Mouse (Mus musculus) limb, embryonic 13.5 days (tissue): Measurements from ENCODE around the gene Anks4b. TPM values are rescaled to one million over a fixed set of nuclear protein-coding genes. Genes with fewer than 3 reads are reported as not detected.

Experiments
- ATAC-seq: fragments of 200-750 bp; cut with Nextera tagmentation; 2 replicates; pipeline ENCODE4 v1.8.0; 2017; ENCODE audit warnings: low read depth, moderate number of reproducible peaks, moderate TSS enrichment; ENCODE audit not compliant: low FRiP score
- H3K27ac ChIP-seq: fragments of 300-500 bp; sonication (generic); 2 replicates; pipeline ENCODE4 v1.5.1; 2015; ENCODE audit warnings: inconsistent platforms, mild to moderate bottlenecking, moderate library complexity
- H3K27me3 ChIP-seq: fragments of 300-500 bp; sonication (generic); 2 replicates; pipeline ENCODE4 v1.6.1; 2015; ENCODE audit warnings: mild to moderate bottlenecking, inconsistent platforms
- H3K36me3 ChIP-seq: fragments of 300-500 bp; sonication (generic); 2 replicates; pipeline ENCODE4 v1.6.1; 2015; ENCODE audit warnings: inconsistent platforms, mild to moderate bottlenecking, moderate library complexity
- H3K4me1 ChIP-seq: fragments of 300-500 bp; sonication (generic); 2 replicates; pipeline ENCODE4 v1.6.1; 2015; ENCODE audit warnings: inconsistent platforms
- H3K4me2 ChIP-seq: fragments of 300-500 bp; sonication (generic); replicated peaks from 2 replicates; pipeline ENCODE4 v1.6.1; 2015; ENCODE audit warnings: inconsistent platforms, mild to moderate bottlenecking, moderate library complexity
- H3K4me3 ChIP-seq: fragments of 300-500 bp; sonication (generic); 2 replicates; pipeline ENCODE4 v1.5.1; 2015; ENCODE audit warnings: moderate library complexity, mild to moderate bottlenecking, inconsistent platforms
- H3K9ac ChIP-seq: fragments of 300-500 bp; sonication (generic); 2 replicates; pipeline ENCODE4 v1.6.1; 2015; ENCODE audit warnings: mild to moderate bottlenecking, inconsistent platforms
- H3K9me3 ChIP-seq: fragments of 300-500 bp; sonication (generic); 2 replicates; pipeline ENCODE4 v1.6.1; 2016; ENCODE audit warnings: inconsistent platforms
- WGBS: fragments of 180-500 bp; shearing (Covaris S2); methylation state at CpG from one replicate; pipeline ENCODE4 v1.1.7; 2015; 5-methylcytosine and 5-hydroxymethylcytosine counted together
- polyA plus RNA-seq: library from polyadenylated mRNA; unstranded; fragments of >200 nt; fragmentation: Nextera tagmentation; extraction: Ambion mirVana; gene quantifications from 2 replicates; pipeline ENCODE4 v1.2.1, GENCODE M21; 2015

The Anks4b gene
- polyA plus RNA-seq, 1 experiment from 2014 or later = not detected

- ATAC-seq = no peak
- Histone ChIP-seq H3K27me3 (no peaks in the 10 kb centered on the region), H3K4me3 (no peak overlapping the region), H3K36me3 (no peaks in the 10 kb centered on the region), H3K4me2 (no peak overlapping the region), H3K27ac (no peak overlapping the region), H3K9ac (no peak overlapping the region), H3K9me3 (no peaks in the 10 kb centered on the region), H3K4me1 (peaks cover 22% of the 10 kb centered on the region)
- WGBS = 44% methylated on average over 3 of the region's 3 CpGs
These were observed 18.5 kb downstream of the Anks4b start for GRCm38 (mm10) chr7:120192207-120192606.

GRCm38 (mm10) chr7:120192816-120193215 lies 19.2 kb downstream of the Anks4b start:
- no peak for ATAC-seq
- no peak overlapping the region for H3K4me3 ChIP-seq
- no peak overlapping the region for H3K27ac ChIP-seq
- H3K4me1 ChIP-seq = peaks cover 22% of the 10 kb centered on the region
- H3K4me2 ChIP-seq = no peak overlapping the region
- WGBS = 80% methylated on average over 6 of the region's 6 CpGs
- no peaks in the 10 kb centered on the region for H3K27me3 ChIP-seq
- H3K9me3 ChIP-seq = no peaks in the 10 kb centered on the region
- H3K36me3 ChIP-seq = no peaks in the 10 kb centered on the region
- H3K9ac ChIP-seq = no peak overlapping the region

DNA sequence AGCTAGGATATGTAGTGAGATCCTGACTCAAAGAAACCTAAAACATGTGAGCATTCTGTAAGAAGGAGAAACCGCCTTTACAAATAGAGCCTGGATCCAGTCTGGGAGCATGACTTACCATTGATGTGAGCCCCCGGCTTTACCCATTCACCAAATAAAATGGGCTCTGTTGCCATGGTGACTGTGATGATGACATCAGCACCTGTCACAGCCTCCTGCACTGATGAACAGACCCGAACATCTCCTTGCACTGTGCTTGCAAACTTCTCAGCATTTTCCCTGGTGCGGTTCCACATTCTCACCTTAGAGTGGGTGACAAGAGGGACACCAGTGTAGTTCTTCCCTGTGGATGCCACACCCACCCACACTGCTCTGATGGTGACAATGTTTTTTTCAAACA lies 21.5 kb downstream of the Anks4b start:
- no peak overlapping the region for H3K4me3 ChIP-seq
- WGBS = 81% methylated on average over 4 of the region's 4 CpGs
- no peaks in the 10 kb centered on the region for H3K9me3 ChIP-seq
- no peak overlapping the region for H3K9ac ChIP-seq
- no peaks in the 10 kb centered on the region for H3K36me3 ChIP-seq
- H3K4me1 ChIP-seq = peaks cover 16% of the 10 kb centered on the region
- H3K4me2 ChIP-seq = no peak overlapping the region
- no peak for ATAC-seq
- H3K27me3 ChIP-seq = peaks cover 14% of the 10 kb centered on the region
- no peak overlapping the region for H3K27ac ChIP-seq

GRCm38 (mm10) chr7:120201231-120201744 lies 27.6 kb downstream of the Anks4b start:
- Histone ChIP-seq H3K4me3 (peak overlapping the region; percentile 30), H3K9me3 (no peaks in the 10 kb centered on the region), H3K27ac (no peak overlapping the region), H3K36me3 (no peaks in the 10 kb centered on the region), H3K4me1 (peaks cover 8% of the 10 kb centered on the region), H3K4me2 (peak overlapping the region; percentile 63), H3K27me3 (peaks cover 42% of the 10 kb centered on the region), H3K9ac (peak overlapping the region; percentile 53; the same call in 1 of the 2 replicates)
- 2% methylated on average over 14 of the region's 14 CpGs for WGBS
- no peak for ATAC-seq

DNA sequence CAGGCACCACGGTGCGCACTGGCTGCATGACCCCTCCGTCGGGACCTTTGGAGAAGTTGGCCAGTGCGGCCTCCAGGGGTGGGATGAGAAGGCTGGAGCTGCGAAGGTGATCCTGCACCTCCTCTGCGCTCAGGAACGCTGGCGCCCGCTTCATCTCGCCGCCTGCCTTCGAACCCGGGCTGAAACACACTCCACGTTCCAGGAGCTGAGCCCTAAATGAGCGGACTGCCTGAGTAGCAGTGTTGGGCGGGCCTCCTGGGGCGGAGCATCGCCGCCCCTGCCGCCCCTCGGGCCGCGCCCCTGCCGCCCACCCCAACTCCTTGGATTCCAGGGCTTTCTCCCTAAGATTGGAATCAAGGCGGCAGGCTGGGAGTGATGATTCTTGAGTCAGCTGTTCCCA lies 28.1 kb downstream of the Anks4b start, which contains the start of gene Crym:
Gene Crym (minus strand): TSS at position 341 of the 400 bp plus-strand sequence.
- Histone ChIP-seq H3K9me3 (no peaks in the 10 kb centered on the region), H3K4me1 (peaks cover 8% of the 10 kb centered on the region), H3K27ac (no peak within 1 kb of the TSS), H3K4me2 (peak within 1 kb of the TSS; percentile 63), H3K36me3 (no peaks in the 10 kb centered on the region), H3K27me3 (peaks cover 42% of the 10 kb centered on the region), H3K9ac (peak within 1 kb of the TSS; percentile 53; the same call in 1 of the 2 replicates), H3K4me3 (peak within 1 kb of the TSS; percentile 30)
- no peak; the same call in 1 of the 2 replicates for ATAC-seq
- WGBS = 2% methylated on average over 26 of the region's 26 CpGs

DNA sequence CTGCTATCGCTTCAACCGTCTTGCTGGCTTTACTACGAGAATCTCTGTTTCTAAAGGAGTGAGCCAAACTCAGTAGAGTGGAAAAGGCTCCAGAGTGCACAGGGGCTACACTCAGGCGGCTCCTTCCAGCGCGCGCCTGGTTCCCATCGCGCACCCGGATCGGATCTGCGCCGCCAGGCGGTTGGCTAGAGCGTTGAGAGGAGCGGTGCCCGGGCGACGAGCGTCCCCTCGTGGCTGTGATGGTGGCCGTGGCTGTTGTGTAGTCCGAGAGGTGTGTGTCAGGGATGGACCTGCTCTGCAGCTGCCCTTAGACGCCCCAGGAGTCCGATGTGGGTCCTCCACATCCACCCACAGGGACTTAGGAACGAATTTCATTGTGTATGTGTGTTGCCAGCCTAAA lies 30.1 kb downstream of the Anks4b start, which contains the start of gene Abca14:
Gene Abca14 (plus strand): TSS at position 173 of the 400 bp plus-strand sequence.
- Histone ChIP-seq H3K4me3 (no peak within 1 kb of the TSS), H3K27me3 (peaks cover 39% of the 10 kb centered on the region), H3K9me3 (no peaks in the 10 kb centered on the region), H3K4me1 (peaks cover 8% of the 10 kb centered on the region), H3K36me3 (no peaks in the 10 kb centered on the region), H3K27ac (no peak within 1 kb of the TSS), H3K4me2 (0 out of 2 replicates have a peak within 1 kb of the TSS, but pooled peaks have one; percentile 16), H3K9ac (no peak within 1 kb of the TSS)
- 6% methylated on average over 26 of the region's 26 CpGs for WGBS
- peak; percentile 81 for ATAC-seq

- peaks cover 8% of the 10 kb centered on the region for H3K4me1 ChIP-seq
- H3K9me3 ChIP-seq = no peaks in the 10 kb centered on the region
- H3K9ac ChIP-seq = no peak overlapping the region
- no peak for ATAC-seq
- WGBS = 66% methylated on average over 9 of the region's 9 CpGs
- no peaks in the 10 kb centered on the region for H3K36me3 ChIP-seq
- H3K27me3 ChIP-seq = peaks cover 20% of the 10 kb centered on the region
- no peak overlapping the region for H3K4me2 ChIP-seq
- H3K4me3 ChIP-seq = no peak overlapping the region
- no peak overlapping the region for H3K27ac ChIP-seq
These were observed 32.3 kb downstream of the Anks4b start for GRCm38 (mm10) chr7:120205989-120206388.

DNA sequence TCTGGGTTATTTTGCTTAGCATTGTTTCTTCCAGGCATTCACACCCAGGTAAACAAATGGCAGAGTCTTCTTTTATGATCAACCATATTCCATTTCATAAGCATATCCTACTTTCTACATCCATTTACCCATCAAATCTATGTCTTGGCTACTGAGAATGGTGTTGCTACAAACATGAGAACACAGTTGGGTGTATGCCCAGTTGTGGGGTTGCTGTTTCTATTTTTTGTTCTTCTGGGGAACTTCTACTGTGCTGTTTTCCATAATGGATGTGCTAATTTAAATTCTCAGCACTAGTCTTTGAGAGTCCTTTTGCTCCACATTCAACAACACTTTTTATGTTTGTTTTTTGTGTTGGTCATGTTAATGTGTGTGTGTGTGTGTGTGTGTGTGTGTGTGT lies 54.9 kb downstream of the Anks4b start:
- H3K27ac ChIP-seq = no peak overlapping the region
- ATAC-seq = no peak
- H3K4me2 ChIP-seq = no peak overlapping the region
- H3K36me3 ChIP-seq = no peaks in the 10 kb centered on the region
- H3K27me3 ChIP-seq = no peaks in the 10 kb centered on the region
- no peaks in the 10 kb centered on the region for H3K4me1 ChIP-seq
- H3K9me3 ChIP-seq = no peaks in the 10 kb centered on the region
- no peak overlapping the region for H3K9ac ChIP-seq
- H3K4me3 ChIP-seq = no peak overlapping the region

Other genes starting within 250 kb of the Anks4b start
- not detected in 2 replicates for gene Dnah3, start 78.6 kb upstream of the Anks4b start, polyA plus RNA-seq
- gene Tmem159, start 71.5 kb upstream of the Anks4b start, polyA plus RNA-seq = 26.8 and 27.1 TPM in 2 replicates
- 0.06 and 0.10 TPM in 2 replicates for gene Zp2, start 28.6 kb upstream of the Anks4b start, polyA plus RNA-seq
- gene Crym, start 28.3 kb downstream of the Anks4b start, polyA plus RNA-seq = 13.1 and 18.3 TPM in 2 replicates
- gene Abca14, start 30.1 kb downstream of the Anks4b start, polyA plus RNA-seq = not detected in 2 replicates
- not detected in 2 replicates for gene Abca15, start 154.8 kb downstream of the Anks4b start, polyA plus RNA-seq
- not detected in 2 replicates for gene Abca16, start 235.8 kb downstream of the Anks4b start, polyA plus RNA-seq